Mouse (Mus musculus): ENCODE results near the gene Znrf1. TPM values are rescaled to one million over a fixed set of nuclear protein-coding genes. Genes with fewer than 3 reads are reported as not detected.

Gene Znrf1
- polyA plus RNA-seq, 1 experiment = 237 TPM

GRCm38 (mm10) chr8:111624853-111625221 is 88.9 kb downstream of the Znrf1 start:
- DNase-seq (ENCODE audit: low read depth) = no peak
- no peak for TF ChIP-seq CTCF (IDR thresholded peaks at IDR 0.05; ENCODE audit: borderline replicate concordance, extremely low read depth, insufficient read depth, insufficient read length)
- TF ChIP-seq POLR2A (IDR thresholded peaks at IDR 0.05; ENCODE audit: borderline replicate concordance, extremely low read depth, insufficient read depth, insufficient read length, poor library complexity, severe bottlenecking) = no peak

DNA sequence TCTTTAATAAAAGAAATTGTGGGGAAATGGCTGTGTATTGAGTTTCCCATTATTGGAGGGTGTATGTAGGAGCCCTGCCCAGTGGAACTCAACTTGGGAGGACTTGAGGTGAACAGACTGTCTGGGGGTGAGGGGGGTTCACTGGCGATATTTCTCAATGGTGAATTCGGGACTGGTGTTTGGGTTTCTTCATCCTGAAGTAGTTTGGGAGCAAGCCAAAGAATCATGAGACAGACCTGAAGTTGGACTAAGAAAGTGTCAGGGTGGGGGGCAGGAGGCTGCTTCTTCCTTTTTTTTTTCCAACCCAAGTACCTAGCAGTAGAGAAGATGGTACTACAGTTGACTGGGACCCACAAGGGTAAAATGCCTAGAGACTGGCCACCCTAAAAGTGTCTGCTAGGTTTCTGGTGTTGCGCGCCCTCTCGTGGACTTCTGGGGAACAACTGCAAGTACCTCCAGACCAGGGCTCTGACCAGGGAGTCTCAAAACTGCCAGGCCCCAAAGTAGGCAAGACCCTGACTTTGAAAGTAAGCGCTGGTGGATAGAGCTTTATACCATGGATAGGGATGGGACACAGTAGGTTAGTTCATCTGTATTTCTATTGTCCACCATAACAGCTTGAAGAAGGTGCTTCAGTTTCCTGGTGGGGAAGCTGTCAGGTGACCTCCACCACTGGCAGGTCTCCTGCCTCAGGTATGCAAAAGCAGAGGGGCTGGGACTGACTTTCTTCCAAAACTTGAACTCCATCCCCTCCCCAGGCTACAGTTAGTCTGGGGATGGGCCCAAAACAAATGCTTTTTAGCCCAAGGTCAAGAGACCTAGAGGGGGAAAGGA is 90.0 kb downstream of the Znrf1 start:
- DNase-seq (ENCODE audit: low read depth) = peak; percentile 80
- TF ChIP-seq POLR2A (IDR thresholded peaks at IDR 0.05; ENCODE audit: borderline replicate concordance, extremely low read depth, insufficient read depth, insufficient read length, poor library complexity, severe bottlenecking) (no peak), CTCF (IDR thresholded peaks at IDR 0.05; ENCODE audit: borderline replicate concordance, extremely low read depth, insufficient read depth, insufficient read length) (peak; percentile 90)

DNA sequence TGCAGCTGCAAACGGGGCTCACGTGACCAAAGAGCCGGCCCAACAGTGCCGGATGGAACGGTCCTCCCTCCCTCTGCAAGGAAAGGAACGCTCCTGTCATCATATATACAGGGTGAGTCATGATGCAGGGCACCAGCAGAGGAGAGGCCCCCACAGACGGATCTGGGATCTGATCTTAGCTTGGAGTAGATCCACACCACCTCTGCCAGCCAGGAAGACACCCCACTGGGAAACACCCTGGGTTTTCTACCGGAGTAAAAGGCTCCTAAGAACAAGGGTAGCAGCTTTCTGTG is 90.6 kb downstream of the Znrf1 start:
- TF ChIP-seq CTCF (IDR thresholded peaks at IDR 0.05; ENCODE audit: borderline replicate concordance, extremely low read depth, insufficient read depth, insufficient read length) = no peak
- TF ChIP-seq POLR2A (IDR thresholded peaks at IDR 0.05; ENCODE audit: borderline replicate concordance, extremely low read depth, insufficient read depth, insufficient read length, poor library complexity, severe bottlenecking) = no peak
- DNase-seq (ENCODE audit: low read depth) = no peak

DNA sequence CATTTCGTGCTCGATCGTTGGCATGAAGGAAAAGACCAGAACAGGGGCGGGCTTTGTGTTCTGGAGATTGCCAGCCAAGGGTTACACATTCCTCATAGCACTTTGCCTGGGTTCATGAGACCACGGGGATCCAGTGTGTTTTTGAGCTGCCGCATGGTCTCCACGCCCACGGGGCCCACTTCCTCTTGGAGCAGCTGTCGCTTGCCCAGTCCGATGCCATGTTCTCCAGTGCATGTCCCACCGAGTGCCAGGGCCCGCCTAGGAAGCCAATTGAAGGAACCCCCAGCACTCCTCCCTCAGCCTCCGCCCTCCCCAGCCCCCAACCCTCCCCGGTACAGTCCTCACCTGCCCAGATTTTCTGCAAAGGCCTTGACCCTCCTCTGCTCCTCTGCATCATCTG is 91.0 kb downstream of the Znrf1 start:
- TF ChIP-seq CTCF (IDR thresholded peaks at IDR 0.05; ENCODE audit: borderline replicate concordance, extremely low read depth, insufficient read depth, insufficient read length) (no peak), POLR2A (IDR thresholded peaks at IDR 0.05; ENCODE audit: borderline replicate concordance, extremely low read depth, insufficient read depth, insufficient read length, poor library complexity, severe bottlenecking) (no peak)
- DNase-seq (ENCODE audit: low read depth) = no peak

DNA sequence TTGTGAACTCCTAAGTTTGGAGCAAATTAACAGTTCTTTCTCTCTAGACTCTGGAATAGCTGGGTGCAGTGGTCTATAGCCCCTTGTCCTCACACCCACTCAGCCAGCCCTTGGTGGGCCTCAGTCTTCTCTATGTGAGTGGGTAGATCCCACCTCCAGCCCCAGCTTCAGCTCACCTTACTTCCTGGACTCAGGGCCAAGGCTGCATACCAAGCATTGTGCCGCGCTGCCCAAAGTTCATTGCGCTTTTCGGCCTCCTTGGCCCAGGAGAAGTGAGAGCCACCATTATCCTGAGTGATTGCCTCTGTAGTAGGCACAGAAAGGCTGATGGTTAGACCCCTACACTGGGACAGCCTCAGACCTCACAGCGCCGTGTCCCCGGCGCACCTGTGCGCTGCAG is 92.0 kb downstream of the Znrf1 start:
- TF ChIP-seq POLR2A (IDR thresholded peaks at IDR 0.05; ENCODE audit: borderline replicate concordance, extremely low read depth, insufficient read depth, insufficient read length, poor library complexity, severe bottlenecking) (no peak), CTCF (IDR thresholded peaks at IDR 0.05; ENCODE audit: borderline replicate concordance, extremely low read depth, insufficient read depth, insufficient read length) (no peak)

DNA sequence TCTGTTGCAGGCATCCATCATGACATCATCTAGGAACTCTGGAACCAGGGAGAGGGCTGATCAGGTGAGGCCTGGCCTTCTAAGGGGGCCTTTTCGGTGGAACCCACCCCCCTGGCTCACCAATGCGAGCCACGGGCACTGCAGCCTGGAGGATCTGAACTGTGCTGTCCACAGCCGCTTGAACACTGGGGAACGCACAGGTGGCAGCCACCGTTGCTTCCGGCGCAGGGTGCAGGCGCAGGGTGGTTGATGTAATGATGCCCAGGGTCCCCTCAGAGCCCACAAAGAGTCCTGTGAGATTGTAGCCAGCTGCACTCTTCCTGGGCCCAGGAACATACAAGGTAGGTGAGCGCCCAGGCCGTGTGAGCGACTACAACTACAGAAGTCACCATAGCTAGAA is 92.5 kb downstream of the Znrf1 start:
- DNase-seq (ENCODE audit: low read depth) = no peak
- TF ChIP-seq POLR2A (IDR thresholded peaks at IDR 0.05; ENCODE audit: borderline replicate concordance, extremely low read depth, insufficient read depth, insufficient read length, poor library complexity, severe bottlenecking) = no peak
- no peak for TF ChIP-seq CTCF (IDR thresholded peaks at IDR 0.05; ENCODE audit: borderline replicate concordance, extremely low read depth, insufficient read depth, insufficient read length)

More for the DNA sequence above, 92.0 kb downstream of the Znrf1 start:
- DNase-seq (ENCODE audit: low read depth) = no peak

DNA sequence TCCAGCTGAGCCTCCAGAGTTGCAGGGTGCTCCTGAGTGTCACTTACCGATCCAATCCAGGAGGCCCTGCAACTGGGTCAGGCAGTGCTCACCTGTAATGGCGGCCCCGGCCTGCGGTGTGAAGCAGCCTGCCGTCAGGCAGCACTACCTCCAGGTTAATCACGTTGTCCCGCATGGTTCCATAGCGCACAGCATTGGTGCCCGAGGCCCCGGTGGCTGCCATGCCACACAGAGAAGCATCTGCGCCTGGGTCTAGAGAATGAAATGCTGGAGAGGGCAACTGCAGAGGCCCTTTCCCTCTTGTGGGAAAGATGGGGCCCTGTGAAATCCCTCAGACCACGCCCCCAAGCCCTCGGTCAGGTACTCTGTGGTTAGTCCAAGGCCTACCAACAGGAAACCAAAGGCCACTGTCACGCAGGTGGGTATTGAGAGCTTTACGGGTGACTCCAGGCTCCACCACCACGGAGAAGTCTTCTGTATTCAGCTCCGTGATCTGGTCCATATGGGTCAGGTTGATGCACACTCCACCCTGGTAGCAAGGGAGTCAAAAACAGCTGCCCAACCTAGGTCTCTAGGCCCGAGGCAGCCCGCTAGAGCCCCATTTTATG is 93.1 kb downstream of the Znrf1 start:
- TF ChIP-seq CTCF (IDR thresholded peaks at IDR 0.05; ENCODE audit: borderline replicate concordance, extremely low read depth, insufficient read depth, insufficient read length) (no peak), POLR2A (IDR thresholded peaks at IDR 0.05; ENCODE audit: borderline replicate concordance, extremely low read depth, insufficient read depth, insufficient read length, poor library complexity, severe bottlenecking) (no peak)
- DNase-seq (ENCODE audit: low read depth) = no peak

- TF ChIP-seq CTCF (IDR thresholded peaks at IDR 0.05; ENCODE audit: borderline replicate concordance, extremely low read depth, insufficient read depth, insufficient read length) (no peak), POLR2A (IDR thresholded peaks at IDR 0.05; ENCODE audit: borderline replicate concordance, extremely low read depth, insufficient read depth, insufficient read length, poor library complexity, severe bottlenecking) (no peak)
- DNase-seq (ENCODE audit: low read depth) = peak; percentile 26
These were observed 94.2 kb downstream of the Znrf1 start, which contains the start of gene Ldhd for GRCm38 (mm10) chr8:111630105-111630521. Ldhd (minus strand) TSS chr8:111630374.

DNA sequence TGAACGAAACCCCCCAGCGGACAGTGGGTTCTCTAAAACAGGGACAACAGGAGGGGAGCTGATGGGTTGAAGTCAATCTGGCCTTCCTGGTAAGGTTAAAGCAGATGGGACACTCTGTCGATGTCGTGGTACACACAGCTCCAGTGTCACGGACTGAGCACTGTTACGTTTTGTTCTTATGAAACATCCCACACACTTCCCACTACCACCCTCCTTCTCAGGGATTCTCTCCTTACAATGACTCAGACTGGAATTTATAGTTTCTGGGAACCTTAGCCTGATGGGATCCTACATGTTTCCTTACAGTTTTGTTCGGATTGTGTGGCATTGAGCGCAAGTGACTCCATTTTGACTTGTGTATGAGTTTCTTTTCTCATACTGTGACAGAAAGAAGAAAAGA is 95.7 kb downstream of the Znrf1 start:
- TF ChIP-seq CTCF (IDR thresholded peaks at IDR 0.05; ENCODE audit: borderline replicate concordance, extremely low read depth, insufficient read depth, insufficient read length) = no peak
- TF ChIP-seq POLR2A (IDR thresholded peaks at IDR 0.05; ENCODE audit: borderline replicate concordance, extremely low read depth, insufficient read depth, insufficient read length, poor library complexity, severe bottlenecking) = no peak
- no peak for DNase-seq (ENCODE audit: low read depth)

- DNase-seq (ENCODE audit: low read depth) = no peak
These were observed 97.1 kb downstream of the Znrf1 start for GRCm38 (mm10) chr8:111632976-111633375.

GRCm38 (mm10) chr8:111638086-111638485 is 102.2 kb downstream of the Znrf1 start:
- TF ChIP-seq POLR2A (IDR thresholded peaks at IDR 0.05; ENCODE audit: borderline replicate concordance, extremely low read depth, insufficient read depth, insufficient read length, poor library complexity, severe bottlenecking) (no peak), CTCF (IDR thresholded peaks at IDR 0.05; ENCODE audit: borderline replicate concordance, extremely low read depth, insufficient read depth, insufficient read length) (no peak)
- DNase-seq (ENCODE audit: low read depth) = no peak

More at GRCm38 (mm10) chr8:111632976-111633375, 97.1 kb downstream of the Znrf1 start:
- no peak for TF ChIP-seq CTCF (IDR thresholded peaks at IDR 0.05; ENCODE audit: borderline replicate concordance, extremely low read depth, insufficient read depth, insufficient read length)
- no peak for TF ChIP-seq POLR2A (IDR thresholded peaks at IDR 0.05; ENCODE audit: borderline replicate concordance, extremely low read depth, insufficient read depth, insufficient read length, poor library complexity, severe bottlenecking)

- DNase-seq (ENCODE audit: low read depth) = no peak
- TF ChIP-seq CTCF (IDR thresholded peaks at IDR 0.05; ENCODE audit: borderline replicate concordance, extremely low read depth, insufficient read depth, insufficient read length) (no peak), POLR2A (IDR thresholded peaks at IDR 0.05; ENCODE audit: borderline replicate concordance, extremely low read depth, insufficient read depth, insufficient read length, poor library complexity, severe bottlenecking) (no peak)
These were observed 105.2 kb downstream of the Znrf1 start for GRCm38 (mm10) chr8:111641064-111641463.

All from brain, embryonic 14.5 days (tissue).